Mouse (Mus musculus) kidney, adult 2 months (tissue): ENCODE results near the gene Tada2a. TPM values are rescaled to one million over a fixed set of nuclear protein-coding genes. Genes with fewer than 3 reads are reported as not detected.

Source experiments
- DNase-seq: peaks from one replicate; pipeline ENCODE4 v3.0.0; 2021
- H3K27ac ChIP-seq: fragments of 200-500 bp; 2 replicates; pipeline ENCODE4 v1.5.1; 2012; ENCODE audit warnings: low read depth, low read length, control low read depth, inconsistent platforms; ENCODE audit not compliant: insufficient read depth
- H3K27me3 ChIP-seq: fragments of 200-500 bp; replicated peaks from 2 replicates; pipeline ENCODE4 v1.6.1; 2012; ENCODE audit warnings: mild to moderate bottlenecking, moderate library complexity, low read length, inconsistent platforms; ENCODE audit not compliant: control insufficient read depth, insufficient read depth
- H3K36me3 ChIP-seq: fragments of 200-500 bp; 2 replicates; pipeline ENCODE4 v1.6.1; 2012; ENCODE audit warnings: mild to moderate bottlenecking, moderate library complexity, low read length, inconsistent platforms; ENCODE audit not compliant: control insufficient read depth, insufficient read depth
- H3K4me1 ChIP-seq: fragments of 200-500 bp; 2 replicates; pipeline ENCODE4 v1.6.1; 2011; ENCODE audit warnings: low read length; ENCODE audit not compliant: control insufficient read depth, insufficient read depth
- H3K4me3 ChIP-seq: fragments of 200-500 bp; 2 replicates; pipeline ENCODE4 v1.5.1; 2011; ENCODE audit warnings: mild to moderate bottlenecking, low read depth, low read length, control low read depth; ENCODE audit not compliant: insufficient read depth
- CTCF ChIP-seq: fragments of 200-500 bp; conservative IDR thresholded peaks from 2 replicates; pipeline ENCODE4 v1.5.1; 2011; ENCODE audit warnings: low read depth, mild to moderate bottlenecking, control low read depth, low read length, moderate library complexity, mixed read lengths; ENCODE audit not compliant: insufficient read depth, insufficient read length
- POLR2A ChIP-seq: fragments of 200-500 bp; IDR thresholded peaks from one replicate; pipeline ENCODE4 v1.6.1; 2011; ENCODE audit warnings: low read depth, low read length, control low read depth
- WGBS: fragments of 180-500 bp; shearing (Covaris S2); methylation state at CpG from one replicate; pipeline ENCODE4 v1.1.7; 2018; 5-methylcytosine and 5-hydroxymethylcytosine counted together
- polyA plus RNA-seq: library from polyadenylated mRNA; depleted of rRNA; stranded (reverse); fragments of >200 nt; gene quantifications from 2 replicates; pipeline ENCODE4 v1.2.3, GENCODE M21; 2012

The Tada2a gene
- polyA plus RNA-seq, 1 experiment, result 5.6 TPM

GRCm38 (mm10) chr11:84113623-84114022 is 15.8 kb downstream of the Tada2a start:
- no peak for TF ChIP-seq POLR2A
- WGBS, result 91% methylated on average over 5 of the region's 5 CpGs
- H3K36me3 ChIP-seq, result no peaks in the 10 kb centered on the region; the same call in 1 of the 2 replicates
- no peak overlapping the region for H3K27ac ChIP-seq
- no peak overlapping the region for H3K4me3 ChIP-seq
- DNase-seq, result no peak
- peaks cover 3% of the 10 kb centered on the region; the same call in 1 of the 2 replicates for H3K4me1 ChIP-seq
- H3K27me3 ChIP-seq, result no peaks in the 10 kb centered on the region

DNA sequence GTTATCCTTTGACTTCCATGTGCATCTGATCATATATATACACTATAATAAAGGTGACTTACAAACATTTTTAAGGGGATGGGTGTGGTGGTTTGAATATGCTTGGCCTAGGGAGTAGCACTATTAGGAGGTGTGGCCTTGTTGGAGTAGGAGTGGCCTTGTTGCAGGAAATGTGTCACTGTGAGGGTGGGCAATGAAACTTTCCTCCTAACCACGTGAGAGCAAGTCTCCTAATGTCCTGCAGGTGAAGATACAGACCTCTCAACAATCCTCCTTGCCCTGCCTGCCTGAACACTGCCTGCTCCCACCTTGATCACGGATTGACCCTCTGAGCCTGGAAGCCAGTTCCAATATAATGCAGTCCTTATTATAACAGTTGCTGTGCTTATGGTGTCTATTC is 22.3 kb downstream of the Tada2a start:
- H3K27me3 ChIP-seq, result no peaks in the 10 kb centered on the region
- 63% methylated on average over 2 of the region's 2 CpGs for WGBS
- TF ChIP-seq CTCF (no peak), POLR2A (no peak)
- no peak overlapping the region for H3K27ac ChIP-seq
- peaks cover 3% of the 10 kb centered on the region; the same call in 1 of the 2 replicates for H3K4me1 ChIP-seq
- no peak overlapping the region for H3K4me3 ChIP-seq
- DNase-seq, result no peak
- H3K36me3 ChIP-seq, result peaks cover 1% of the 10 kb centered on the region; the same call in 1 of the 2 replicates

DNA sequence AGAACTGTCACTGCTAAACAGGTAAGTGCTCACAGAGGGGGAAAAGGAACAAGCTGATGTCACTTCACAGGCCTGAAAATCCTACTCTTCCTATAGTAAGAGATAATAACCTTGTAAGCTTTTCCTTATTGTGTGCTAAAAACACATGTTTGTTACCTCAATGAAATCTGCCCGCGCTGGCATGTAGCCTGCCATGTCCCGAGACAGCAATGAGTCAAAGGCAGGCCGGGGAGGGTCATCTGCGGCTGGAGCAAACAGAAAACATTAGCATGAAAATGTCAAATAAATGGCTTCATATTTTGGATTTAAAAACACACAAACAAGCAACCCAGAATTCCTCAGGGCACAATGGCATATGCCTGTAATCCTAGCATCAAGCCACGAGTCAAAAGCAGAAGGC is 25.4 kb downstream of the Tada2a start:
- no peaks in the 10 kb centered on the region for H3K4me1 ChIP-seq
- H3K36me3 ChIP-seq, result peaks cover 1% of the 10 kb centered on the region; the same call in 1 of the 2 replicates
- no peaks in the 10 kb centered on the region for H3K27me3 ChIP-seq
- H3K27ac ChIP-seq, result no peak overlapping the region
- WGBS, result 91% methylated on average over 6 of the region's 6 CpGs
- TF ChIP-seq POLR2A (no peak), CTCF (no peak)
- H3K4me3 ChIP-seq, result no peak overlapping the region
- DNase-seq, result no peak

DNA sequence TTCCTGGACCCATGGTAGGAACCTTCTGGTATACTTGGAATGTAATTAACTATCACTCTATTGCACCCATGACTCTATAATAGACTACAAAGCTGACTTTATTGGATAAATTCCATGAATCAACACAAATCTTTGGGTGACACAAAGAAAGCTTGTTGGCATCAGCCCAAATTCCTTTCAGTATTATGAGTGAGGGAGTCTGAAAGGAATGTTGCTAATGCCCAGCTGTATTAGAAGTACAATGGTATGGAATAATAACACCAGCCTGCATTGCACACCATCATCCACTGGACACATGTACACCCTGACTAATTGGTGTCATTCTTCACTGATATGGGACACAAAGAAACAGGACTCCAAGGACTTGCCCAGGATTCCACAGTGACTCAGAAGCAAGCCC is 28.2 kb downstream of the Tada2a start:
- TF ChIP-seq POLR2A (no peak), CTCF (no peak)
- Histone ChIP-seq H3K27me3 (no peaks in the 10 kb centered on the region), H3K4me3 (no peak overlapping the region), H3K4me1 (no peaks in the 10 kb centered on the region), H3K27ac (no peak overlapping the region), H3K36me3 (no peaks in the 10 kb centered on the region; the same call in 1 of the 2 replicates)
- DNase-seq, result no peak

GRCm38 (mm10) chr11:84097251-84097998 is 32.0 kb downstream of the Tada2a start:
- no peaks in the 10 kb centered on the region for H3K27me3 ChIP-seq
- H3K27ac ChIP-seq, result no peak overlapping the region
- TF ChIP-seq POLR2A, result no peak
- no peak for TF ChIP-seq CTCF
- H3K4me3 ChIP-seq, result no peak overlapping the region
- H3K4me1 ChIP-seq, result no peaks in the 10 kb centered on the region; the same call in 1 of the 2 replicates
- H3K36me3 ChIP-seq, result no peaks in the 10 kb centered on the region
- WGBS, result 61% methylated on average over 5 of the region's 5 CpGs
- no peak for DNase-seq

- no peak for TF ChIP-seq CTCF
- TF ChIP-seq POLR2A, result no peak
- Histone ChIP-seq H3K27me3 (no peaks in the 10 kb centered on the region), H3K36me3 (no peaks in the 10 kb centered on the region), H3K4me1 (no peaks in the 10 kb centered on the region; the same call in 1 of the 2 replicates), H3K27ac (no peak overlapping the region), H3K4me3 (no peak overlapping the region)
- peak; percentile 14 for DNase-seq
- WGBS, result 47% methylated on average over 4 of the region's 4 CpGs
Observed at GRCm38 (mm10) chr11:84095084-84095483, 34.3 kb downstream of the Tada2a start.

DNA sequence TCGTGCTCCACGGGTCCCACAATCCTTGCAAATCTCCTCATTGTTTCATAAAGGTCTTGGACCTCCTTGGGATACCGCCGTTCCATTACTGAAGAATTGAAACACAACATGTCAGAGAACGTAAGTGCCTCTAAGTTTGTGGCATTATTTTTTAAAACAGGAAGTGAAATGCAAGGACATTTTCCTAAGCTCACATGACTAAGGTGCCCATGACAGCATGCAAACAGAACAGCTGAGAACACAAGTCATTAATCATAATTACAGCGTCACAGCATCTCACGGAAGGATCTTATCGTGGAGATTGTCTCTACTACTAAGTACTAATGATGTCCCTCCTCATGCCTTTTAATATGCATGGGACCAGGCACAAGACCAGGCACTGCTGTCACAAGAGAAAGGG is 38.8 kb downstream of the Tada2a start:
- H3K36me3 ChIP-seq, result no peaks in the 10 kb centered on the region
- no peak overlapping the region for H3K27ac ChIP-seq
- H3K4me3 ChIP-seq, result no peak overlapping the region
- H3K4me1 ChIP-seq, result no peaks in the 10 kb centered on the region; the same call in 1 of the 2 replicates
- H3K27me3 ChIP-seq, result no peaks in the 10 kb centered on the region
- 78% methylated on average over 8 of the region's 8 CpGs for WGBS
- TF ChIP-seq CTCF, result no peak
- TF ChIP-seq POLR2A, result no peak
- no peak for DNase-seq
